26 mouse cellular contexts compared by ENCODE assay signal in genomic region chr1:139481146-139481545, GRCm38 (mm10). TPM values are rescaled to one million over a fixed set of nuclear protein-coding genes. Genes with fewer than 3 reads are reported as not detected.
A peak's percentile ranks its signal among the peaks of the same experiment; 100 is the strongest.
DNase-seq lines count a peak whose midpoint lies in the region.
"Had no signal": no experiment of that assay in that cellular context is flagged by ENCODE, and none has a peak within 500 bp of the region (broad histone marks: within the 10 kb centered on the region; RNA-seq: fewer than 3 reads in every experiment).

No protein-coding gene starts in this region.

- DNase-seq in layer of hippocampus, adult 9-11 months: peak; percentile 44
- DNase-seq in layer of hippocampus, postnatal 14 days (ENCODE audit: low spot score in 2 of 2): no peak
- DNase-seq in right cerebral cortex, adult 18-20 months: peak; percentile 19
- no peak for DNase-seq in right cerebral cortex, postnatal 14 days
- DNase-seq in brain, adult 2 months (ENCODE audit: low read depth, low spot score): peak; percentile 74
- DNase-seq in heart, adult 18-20 months: no peak
- no peak for DNase-seq in adrenal gland, adult 2 months
- DNase-seq: cerebellum, postnatal 10 days; gastrocnemius, postnatal 10 days; heart, postnatal 4 days; kidney, adult 2 months; kidney, postnatal 10 days; liver, embryonic 13.5 days; lung, embryonic 14.5 days; thymus, postnatal 14 days had no signal

RNA-seq across cellular contexts. Expression of gene F13b, which starts 20.4 kb away (rescaled TPM):
- not detected for total RNA-seq in layer of hippocampus, postnatal 14 days (2021)
- total RNA-seq in heart, adult 18-20 months (2021): not detected
- under 1 TPM in 1 of 2 experiments, not detected in 1; 0.37 TPM for total RNA-seq in adrenal gland, adult 2 months (2021)
- 0.03 TPM in 1 of 2 replicates, not detected in the other for polyA plus RNA-seq in adrenal gland, adult 2 months (2012; rRNA removed)
- total RNA-seq: G1E; gastrocnemius, postnatal 10 days; heart, adult 8-10 months; heart, postnatal 4 days; layer of hippocampus, adult 8-10 months; left cerebral cortex, adult 8-10 months had no signal
- polyA plus RNA-seq: embryonic facial prominence, embryonic 12.5 days; frontal cortex, adult 2 months; G1E; heart, embryonic 15.5 days; limb, embryonic 12.5 days; lung, embryonic 14.5 days; macrophage; neural tube, embryonic 11.5 days; small intestine, adult 2 months had no signal

RNA-seq across cellular contexts. Expression of gene Aspm, which starts 26.6 kb away (rescaled TPM):
- total RNA-seq in layer of hippocampus, postnatal 14 days (2021): 1 to 10 TPM; 1.6 to 1.7 TPM
- total RNA-seq in heart, adult 18-20 months (2021): under 1 TPM; 0.35 to 0.36 TPM
- 1 to 10 TPM in 1 of 2 experiments, under 1 TPM in 1; 0.83 to 1.8 TPM for total RNA-seq in adrenal gland, adult 2 months (2021)
- polyA plus RNA-seq in adrenal gland, adult 2 months (2012; rRNA removed): 0.10 and 0.15 TPM in 2 replicates

RNA-seq across cellular contexts. Expression of gene Zbtb41, which starts 59.1 kb away (rescaled TPM):
- 10 to 100 TPM; 30.2 to 30.6 TPM for total RNA-seq in layer of hippocampus, postnatal 14 days (2021)
- total RNA-seq in heart, adult 18-20 months (2021): 10 to 100 TPM; 22.9 to 23.2 TPM
- total RNA-seq in adrenal gland, adult 2 months (2021): 10 to 100 TPM; 31.8 to 43.9 TPM
- polyA plus RNA-seq in adrenal gland, adult 2 months (2012; rRNA removed): 0.89 and 1.5 TPM in 2 replicates

Comparison
In these comparisons a context has a peak if more than half of its experiments do, and no peak if none do; other contexts are left out.
1. DNase-seq: peak in layer of hippocampus, adult 9-11 months (single experiment), right cerebral cortex, adult 18-20 months (single experiment) and brain, adult 2 months (single experiment); none in layer of hippocampus, postnatal 14 days (0 of 2), right cerebral cortex, postnatal 14 days (single experiment), heart, adult 18-20 months (0 of 2) and adrenal gland, adult 2 months (single experiment).